Mouse (Mus musculus) bone marrow, adult 2 months (tissue): ENCODE measurements around the gene 1700074P13Rik. TPM values are rescaled to one million over a fixed set of nuclear protein-coding genes. Genes with fewer than 3 reads are reported as not detected.

Experiments used
- H3K27ac ChIP-seq: fragments of 200-500 bp; 2 replicates; pipeline ENCODE4 v1.5.1; 2012; ENCODE audit warnings: low read depth, mild to moderate bottlenecking, control low read depth, inconsistent platforms, low read length; ENCODE audit not compliant: control insufficient read depth, poor library complexity, insufficient read depth
- H3K4me1 ChIP-seq: fragments of 200-500 bp; 2 replicates; pipeline ENCODE4 v1.6.1; 2011; ENCODE audit warnings: low read length; ENCODE audit not compliant: control insufficient read depth, insufficient read depth
- H3K4me3 ChIP-seq: fragments of 200-500 bp; replicated peaks from 2 replicates; pipeline ENCODE3; 2011; ENCODE audit warnings: mild to moderate bottlenecking, low read depth, low read length, control low read depth; ENCODE audit not compliant: control insufficient read depth
- CTCF ChIP-seq: fragments of 200-500 bp; IDR thresholded peaks from 2 replicates; pipeline ENCODE4 v1.5.1; 2011; ENCODE audit warnings: low read length, control low read depth; ENCODE audit not compliant: control insufficient read depth, insufficient read depth
- POLR2A ChIP-seq: fragments of 200-500 bp; IDR thresholded peaks from 2 replicates; pipeline ENCODE4 v1.6.1; 2011; ENCODE audit warnings: low read depth, mild to moderate bottlenecking, control low read depth, low read length, borderline replicate concordance; ENCODE audit not compliant: control insufficient read depth
- WGBS: fragments of 180-500 bp; shearing (Covaris S2); methylation state at CpG from one replicate; pipeline ENCODE4 v1.1.7; 2018; 5-methylcytosine and 5-hydroxymethylcytosine counted together
- polyA plus RNA-seq: library from polyadenylated mRNA; stranded (reverse); fragments of >200 nt; gene quantifications from 2 replicates; pipeline ENCODE4 v1.2.4, GENCODE M21; 2011; ENCODE audit warnings: low replicate concordance; ENCODE audit not compliant: missing spikeins, insufficient read depth, insufficient read length

1700074P13Rik gene
- polyA plus RNA-seq, 1 experiment = not detected

DNA sequence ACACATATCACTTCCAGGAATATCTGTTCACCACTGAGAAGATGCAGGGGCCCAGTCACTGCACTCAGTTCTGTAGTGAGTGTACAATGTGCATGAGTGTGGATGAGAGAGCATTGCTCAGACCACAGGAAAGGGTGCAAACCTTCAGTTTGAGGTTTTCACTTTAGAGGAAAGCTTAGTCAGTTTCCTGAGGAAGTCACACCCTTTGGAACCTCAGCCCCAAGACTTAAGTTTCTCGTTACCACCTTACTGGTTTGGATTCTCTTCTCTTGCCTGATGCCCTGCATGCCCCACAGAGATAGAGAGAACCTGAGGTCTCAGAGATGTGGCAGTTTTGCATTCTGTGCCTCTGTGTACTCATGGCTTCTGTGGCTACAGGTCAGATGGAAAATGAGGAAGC is 49.4 kb downstream of the 1700074P13Rik start:
- Histone ChIP-seq H3K4me1 (peaks cover 1% of the 10 kb centered on the region; the same call in 1 of the 2 replicates), H3K27ac (peak overlapping the region; percentile 87), H3K4me3 (no peak overlapping the region)
- TF ChIP-seq CTCF (no peak), POLR2A (no peak)
- WGBS = 0% methylated on average over 1 of the region's 1 CpGs

DNA sequence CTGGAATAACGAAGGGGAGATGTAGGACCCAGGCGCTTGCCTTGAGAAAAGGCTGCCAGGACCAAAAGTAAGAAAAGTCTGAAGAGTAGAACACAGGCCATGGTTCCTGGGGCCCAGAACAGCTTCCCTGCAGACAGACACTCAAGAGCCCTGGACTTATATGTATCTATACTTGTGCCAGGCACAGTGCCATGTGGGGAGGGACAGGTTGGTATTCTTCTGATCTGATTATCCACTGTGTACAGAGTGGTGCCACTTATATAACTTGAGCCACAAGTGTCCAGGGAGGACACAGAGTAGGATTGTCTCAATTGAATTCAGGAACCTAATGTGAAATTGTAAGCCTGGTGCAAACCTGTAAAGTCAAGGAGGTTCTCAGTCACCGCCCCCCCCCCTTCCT is 53.0 kb downstream of the 1700074P13Rik start, which contains the start of gene Moxd2:
TSS of gene Moxd2 (minus strand) at position 101 of the 400 bp plus-strand sequence.
- no peaks in the 10 kb centered on the region; the same call in 1 of the 2 replicates for H3K4me1 ChIP-seq
- WGBS = 89% methylated on average over 3 of the region's 3 CpGs

More for the DNA sequence above, 53.0 kb downstream of the 1700074P13Rik start, which contains the start of gene Moxd2:
- TF ChIP-seq CTCF (no peak), POLR2A (no peak)
- H3K27ac ChIP-seq = no peak within 1 kb of the TSS
- no peak within 1 kb of the TSS for H3K4me3 ChIP-seq

Other genes starting within 250 kb of the 1700074P13Rik start
- gene Moxd2, start 53.1 kb downstream of the 1700074P13Rik start, polyA plus RNA-seq = not detected in 2 replicates
- not detected in 2 replicates for gene Prss58, start 40.2 kb downstream of the 1700074P13Rik start, polyA plus RNA-seq
- not detected in 2 replicates for gene Gm4744, start 11.3 kb upstream of the 1700074P13Rik start, polyA plus RNA-seq
- gene 1810009J06Rik, start 24.2 kb upstream of the 1700074P13Rik start, polyA plus RNA-seq = not detected in 2 replicates
- not detected in 2 replicates for gene Gm2663, start 58.9 kb upstream of the 1700074P13Rik start, polyA plus RNA-seq
- gene 2210010C04Rik, start 95.0 kb upstream of the 1700074P13Rik start, polyA plus RNA-seq = not detected in 2 replicates